Mouse (Mus musculus): Measurements from ENCODE around the gene Bloc1s3. TPM values are rescaled to one million over a fixed set of nuclear protein-coding genes. Genes with fewer than 3 reads are reported as not detected.

Gene Bloc1s3
- polyA plus RNA-seq (2014; fragmentation: Nextera tagmentation; extraction: Ambion mirVana): 2.8 and 3.2 TPM in 2 replicates

- under 1% methylated on average over 56 of the region's 56 CpGs for WGBS
- Histone ChIP-seq H3K27me3 (ENCODE audit: control insufficient read depth, insufficient read depth, low read length) (no peaks in the 10 kb centered on the region), H3K9me3 (ENCODE audit: control insufficient read depth, low read length) (no peaks in the 10 kb centered on the region), H3K27ac (ENCODE audit: low read depth, low read length) (peak within 1 kb of the TSS; percentile 81), H3K4me2 (ENCODE audit: low read depth, low read length) (peak within 1 kb of the TSS; percentile 92), H3K4me3 (ENCODE audit: low read depth, low read length) (peak within 1 kb of the TSS; percentile 72), H3K36me3 (ENCODE audit: control insufficient read depth, insufficient read depth, low read length) (no peaks in the 10 kb centered on the region), H3K9ac (replicated peaks; ENCODE audit: low read depth, low read length) (peak within 1 kb of the TSS; percentile 78), H3K4me1 (ENCODE audit: control insufficient read depth, insufficient read depth, low read length) (peaks cover 12% of the 10 kb centered on the region; the same call in 1 of the 2 replicates)
- ATAC-seq (ENCODE audit: low read depth): peak; percentile 94
Observed at GRCm38 (mm10) chr7:19508150-19508923, at the start of gene Bloc1s3, which contains the start of gene Trappc6a. Gene Bloc1s3, minus strand, starts transcription at chr7:19508367. Gene Trappc6a, plus strand, starts transcription at chr7:19508395.

- no peak overlapping the region for H3K4me2 ChIP-seq (ENCODE audit: low read depth, low read length)
- H3K27ac ChIP-seq (ENCODE audit: low read depth, low read length): no peak overlapping the region
- no peak for ATAC-seq (ENCODE audit: low read depth)
- peaks cover 28% of the 10 kb centered on the region for H3K4me1 ChIP-seq (ENCODE audit: control insufficient read depth, insufficient read depth, low read length)
- no peaks in the 10 kb centered on the region for H3K36me3 ChIP-seq (ENCODE audit: control insufficient read depth, insufficient read depth, low read length)
- 0 out of 2 replicates have a peak overlapping the region, but pooled peaks have one; percentile 7 for H3K9ac ChIP-seq (replicated peaks; ENCODE audit: low read depth, low read length)
- no peak overlapping the region for H3K4me3 ChIP-seq (ENCODE audit: low read depth, low read length)
- WGBS: 98% methylated on average over 2 of the region's 2 CpGs
- no peaks in the 10 kb centered on the region for H3K9me3 ChIP-seq (ENCODE audit: control insufficient read depth, low read length)
- H3K27me3 ChIP-seq (ENCODE audit: control insufficient read depth, insufficient read depth, low read length): no peaks in the 10 kb centered on the region
Observed at GRCm38 (mm10) chr7:19557086-19557485, 48.9 kb upstream of the Bloc1s3 start.

GRCm38 (mm10) chr7:19554168-19554567 is 46.0 kb upstream of the Bloc1s3 start:
- WGBS: 60% methylated on average over 1 of the region's 1 CpGs
- H3K4me1 ChIP-seq (ENCODE audit: control insufficient read depth, insufficient read depth, low read length): peaks cover 9% of the 10 kb centered on the region

DNA sequence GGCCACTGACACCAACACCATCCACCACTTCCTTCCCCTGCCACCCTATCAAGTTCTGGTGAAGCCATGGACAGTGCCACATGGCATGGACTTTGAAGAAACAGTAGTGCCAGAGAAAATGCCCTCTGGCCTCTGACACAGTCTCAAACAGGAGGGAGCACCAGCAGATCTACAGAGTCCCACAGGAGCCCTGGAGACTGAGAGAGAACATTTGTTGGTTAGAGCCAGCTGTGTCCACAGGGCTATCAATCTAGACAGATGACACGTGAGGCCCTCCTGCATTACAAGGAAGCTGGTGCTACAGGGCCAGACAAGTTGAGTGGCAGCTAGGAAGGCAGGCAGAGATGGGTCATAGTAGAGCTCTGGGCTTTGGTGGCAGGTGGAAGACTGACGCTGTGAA is 44.3 kb upstream of the Bloc1s3 start:
- Histone ChIP-seq H3K27me3 (ENCODE audit: control insufficient read depth, insufficient read depth, low read length) (no peaks in the 10 kb centered on the region), H3K9me3 (ENCODE audit: control insufficient read depth, low read length) (no peaks in the 10 kb centered on the region), H3K9ac (replicated peaks; ENCODE audit: low read depth, low read length) (no peak overlapping the region), H3K4me2 (ENCODE audit: low read depth, low read length) (no peak overlapping the region), H3K4me1 (ENCODE audit: control insufficient read depth, insufficient read depth, low read length) (no peaks in the 10 kb centered on the region; the same call in 1 of the 2 replicates), H3K27ac (ENCODE audit: low read depth, low read length) (no peak overlapping the region), H3K36me3 (ENCODE audit: control insufficient read depth, insufficient read depth, low read length) (no peaks in the 10 kb centered on the region), H3K4me3 (ENCODE audit: low read depth, low read length) (no peak overlapping the region)
- ATAC-seq (ENCODE audit: low read depth): no peak
- 35% methylated on average over 2 of the region's 2 CpGs for WGBS

More at GRCm38 (mm10) chr7:19554168-19554567, 46.0 kb upstream of the Bloc1s3 start:
- no peak overlapping the region for H3K4me3 ChIP-seq (ENCODE audit: low read depth, low read length)
- no peak overlapping the region for H3K4me2 ChIP-seq (ENCODE audit: low read depth, low read length)
- no peak overlapping the region for H3K27ac ChIP-seq (ENCODE audit: low read depth, low read length)
- H3K27me3 ChIP-seq (ENCODE audit: control insufficient read depth, insufficient read depth, low read length): no peaks in the 10 kb centered on the region
- H3K9ac ChIP-seq (replicated peaks; ENCODE audit: low read depth, low read length): no peak overlapping the region
- no peaks in the 10 kb centered on the region for H3K9me3 ChIP-seq (ENCODE audit: control insufficient read depth, low read length)
- no peaks in the 10 kb centered on the region for H3K36me3 ChIP-seq (ENCODE audit: control insufficient read depth, insufficient read depth, low read length)
- no peak for ATAC-seq (ENCODE audit: low read depth)

DNA sequence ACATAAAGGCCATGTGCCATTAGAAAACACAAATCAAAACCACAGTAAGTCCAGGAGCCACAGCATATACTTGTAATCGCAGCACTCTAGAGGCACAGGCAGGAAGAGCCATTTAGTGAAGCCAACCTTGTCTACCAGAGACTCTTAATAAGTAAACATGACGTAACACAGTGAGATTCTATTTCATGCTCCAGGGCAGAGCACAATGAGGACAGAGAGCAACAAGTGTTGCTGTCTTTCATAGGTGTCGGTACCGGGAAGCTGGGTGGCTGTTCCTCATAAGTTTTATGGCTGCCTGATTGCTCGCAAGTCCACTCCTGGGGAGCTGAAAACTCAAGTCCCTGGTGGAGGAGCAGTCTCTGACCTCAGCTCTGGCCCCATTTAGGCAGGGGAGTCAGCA is 43.5 kb upstream of the Bloc1s3 start:
- WGBS: 68% methylated on average over 5 of the region's 5 CpGs

DNA sequence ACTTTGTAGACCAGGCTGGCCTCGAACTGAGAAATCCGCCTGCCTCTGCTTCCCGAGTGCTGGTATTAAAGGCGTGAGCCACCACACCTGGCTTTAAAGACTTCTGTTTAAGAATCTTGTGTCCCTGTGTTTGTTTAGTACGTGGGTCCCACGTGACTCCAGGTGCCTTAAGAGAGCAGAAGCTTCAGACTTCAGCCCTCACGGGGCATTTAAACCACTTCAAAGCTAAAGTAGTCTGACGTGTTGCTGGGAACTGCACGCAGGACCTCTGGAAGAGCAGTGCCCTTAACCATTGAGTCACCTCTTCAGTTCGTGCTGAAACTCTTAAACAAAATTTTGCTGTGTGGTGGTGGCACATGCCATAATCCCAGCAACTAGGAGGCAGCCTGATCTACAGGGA is 41.2 kb upstream of the Bloc1s3 start:
- 91% methylated on average over 10 of the region's 10 CpGs for WGBS
- H3K4me1 ChIP-seq (ENCODE audit: control insufficient read depth, insufficient read depth, low read length): 0 out of 2 replicates have a peak, but pooled peaks cover 2% of the 10 kb centered on the region
- no peak for ATAC-seq (ENCODE audit: low read depth)

More for the DNA sequence above, 43.5 kb upstream of the Bloc1s3 start:
- no peak overlapping the region for H3K27ac ChIP-seq (ENCODE audit: low read depth, low read length)
- no peak overlapping the region for H3K4me3 ChIP-seq (ENCODE audit: low read depth, low read length)
- no peaks in the 10 kb centered on the region for H3K9me3 ChIP-seq (ENCODE audit: control insufficient read depth, low read length)
- H3K4me2 ChIP-seq (ENCODE audit: low read depth, low read length): no peak overlapping the region
- no peak overlapping the region for H3K9ac ChIP-seq (replicated peaks; ENCODE audit: low read depth, low read length)
- 0 out of 2 replicates have a peak, but pooled peaks cover 1% of the 10 kb centered on the region for H3K4me1 ChIP-seq (ENCODE audit: control insufficient read depth, insufficient read depth, low read length)
- H3K27me3 ChIP-seq (ENCODE audit: control insufficient read depth, insufficient read depth, low read length): no peaks in the 10 kb centered on the region
- H3K36me3 ChIP-seq (ENCODE audit: control insufficient read depth, insufficient read depth, low read length): no peaks in the 10 kb centered on the region
- ATAC-seq (ENCODE audit: low read depth): no peak

GRCm38 (mm10) chr7:19547344-19547969 is 39.3 kb upstream of the Bloc1s3 start:
- Histone ChIP-seq H3K4me2 (ENCODE audit: low read depth, low read length) (no peak overlapping the region), H3K27ac (ENCODE audit: low read depth, low read length) (no peak overlapping the region), H3K27me3 (ENCODE audit: control insufficient read depth, insufficient read depth, low read length) (no peaks in the 10 kb centered on the region), H3K36me3 (ENCODE audit: control insufficient read depth, insufficient read depth, low read length) (no peaks in the 10 kb centered on the region), H3K4me3 (ENCODE audit: low read depth, low read length) (no peak overlapping the region), H3K9me3 (ENCODE audit: control insufficient read depth, low read length) (no peaks in the 10 kb centered on the region), H3K4me1 (ENCODE audit: control insufficient read depth, insufficient read depth, low read length) (peaks cover 4% of the 10 kb centered on the region), H3K9ac (replicated peaks; ENCODE audit: low read depth, low read length) (no peak overlapping the region)
- 86% methylated on average over 2 of the region's 2 CpGs for WGBS
- no peak for ATAC-seq (ENCODE audit: low read depth)

More for the DNA sequence above, 41.2 kb upstream of the Bloc1s3 start:
- H3K4me3 ChIP-seq (ENCODE audit: low read depth, low read length): no peak overlapping the region
- no peaks in the 10 kb centered on the region for H3K27me3 ChIP-seq (ENCODE audit: control insufficient read depth, insufficient read depth, low read length)
- no peaks in the 10 kb centered on the region for H3K36me3 ChIP-seq (ENCODE audit: control insufficient read depth, insufficient read depth, low read length)
- H3K9me3 ChIP-seq (ENCODE audit: control insufficient read depth, low read length): no peaks in the 10 kb centered on the region
- H3K9ac ChIP-seq (replicated peaks; ENCODE audit: low read depth, low read length): no peak overlapping the region
- no peak overlapping the region for H3K27ac ChIP-seq (ENCODE audit: low read depth, low read length)
- no peak overlapping the region for H3K4me2 ChIP-seq (ENCODE audit: low read depth, low read length)

GRCm38 (mm10) chr7:19546007-19546406 is 37.8 kb upstream of the Bloc1s3 start:
- no peak overlapping the region for H3K4me3 ChIP-seq (ENCODE audit: low read depth, low read length)
- no peak overlapping the region for H3K4me2 ChIP-seq (ENCODE audit: low read depth, low read length)
- WGBS: 71% methylated on average over 3 of the region's 3 CpGs
- H3K9me3 ChIP-seq (ENCODE audit: control insufficient read depth, low read length): no peaks in the 10 kb centered on the region
- H3K4me1 ChIP-seq (ENCODE audit: control insufficient read depth, insufficient read depth, low read length): peaks cover 18% of the 10 kb centered on the region
- H3K27me3 ChIP-seq (ENCODE audit: control insufficient read depth, insufficient read depth, low read length): no peaks in the 10 kb centered on the region
- no peak overlapping the region for H3K9ac ChIP-seq (replicated peaks; ENCODE audit: low read depth, low read length)
- no peaks in the 10 kb centered on the region for H3K36me3 ChIP-seq (ENCODE audit: control insufficient read depth, insufficient read depth, low read length)
- ATAC-seq (ENCODE audit: low read depth): no peak
- no peak overlapping the region for H3K27ac ChIP-seq (ENCODE audit: low read depth, low read length)

DNA sequence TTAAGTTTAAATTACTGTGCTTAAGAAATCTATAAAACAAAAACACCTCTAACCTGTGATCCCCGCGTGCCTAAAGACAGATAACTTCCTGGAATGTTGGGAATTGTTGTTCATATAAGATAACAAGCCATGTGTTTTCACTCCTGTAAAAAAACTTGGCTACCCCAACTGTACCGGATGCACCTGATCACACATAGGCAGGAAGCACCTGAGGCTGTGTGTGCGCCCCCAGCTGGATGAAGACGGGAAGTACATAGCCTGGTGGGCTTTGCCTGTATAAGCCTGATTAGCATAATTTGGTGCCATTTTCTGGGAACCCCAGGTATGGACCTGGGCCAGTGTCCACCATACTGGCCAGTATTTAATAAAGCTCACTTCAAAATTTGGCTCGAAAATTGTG is 35.4 kb upstream of the Bloc1s3 start:
- Histone ChIP-seq H3K4me1 (ENCODE audit: control insufficient read depth, insufficient read depth, low read length) (peaks cover 18% of the 10 kb centered on the region), H3K9me3 (ENCODE audit: control insufficient read depth, low read length) (no peaks in the 10 kb centered on the region), H3K27ac (ENCODE audit: low read depth, low read length) (no peak overlapping the region), H3K4me3 (ENCODE audit: low read depth, low read length) (no peak overlapping the region), H3K9ac (replicated peaks; ENCODE audit: low read depth, low read length) (no peak overlapping the region), H3K36me3 (ENCODE audit: control insufficient read depth, insufficient read depth, low read length) (no peaks in the 10 kb centered on the region), H3K27me3 (ENCODE audit: control insufficient read depth, insufficient read depth, low read length) (no peaks in the 10 kb centered on the region), H3K4me2 (ENCODE audit: low read depth, low read length) (no peak overlapping the region)
- 62% methylated on average over 6 of the region's 6 CpGs for WGBS
- no peak for ATAC-seq (ENCODE audit: low read depth)
